Mouse (Mus musculus) olfactory bulb, adult 2 months (tissue): ENCODE results near the gene Acsbg1.

Experiments used
- CTCF ChIP-seq: fragments of 200-500 bp; IDR thresholded peaks from 2 replicates; pipeline ENCODE4 v1.5.1; 2012; ENCODE audit warnings: low read depth, mild to moderate bottlenecking, low read length, moderate library complexity; ENCODE audit not compliant: insufficient read depth
- POLR2A ChIP-seq: fragments of 200-500 bp; IDR thresholded peaks from 2 replicates; pipeline ENCODE4 v1.6.1; 2012; ENCODE audit warnings: mild to moderate bottlenecking, low read depth, low read length, moderate library complexity; ENCODE audit not compliant: insufficient read depth

DNA sequence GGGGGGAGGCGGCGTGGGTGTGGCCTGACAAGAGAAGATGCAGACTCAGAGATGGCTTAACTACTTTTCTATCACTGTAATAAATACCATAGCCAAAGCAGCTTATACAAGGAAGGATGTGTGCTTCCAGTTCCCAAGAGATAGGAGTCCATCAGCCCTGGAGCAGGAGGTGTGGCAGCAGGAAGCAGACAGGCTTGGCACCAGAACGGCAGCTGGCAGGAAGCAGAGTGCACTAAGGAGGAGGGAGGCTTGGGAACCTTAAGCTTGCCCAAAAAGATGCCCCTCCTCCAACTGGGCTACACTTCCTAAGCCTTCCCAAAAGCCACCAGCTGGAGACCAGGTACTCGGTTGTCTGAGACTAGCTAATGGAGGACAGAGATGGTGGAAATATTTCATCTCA, 21.2 kb upstream of the Acsbg1 start:
- no peak for TF ChIP-seq CTCF
- no peak for TF ChIP-seq POLR2A
